Mouse (Mus musculus) limb, embryonic 13.5 days (tissue): ENCODE measurements around the gene Nckap5l. TPM values are rescaled to one million over a fixed set of nuclear protein-coding genes. Genes with fewer than 3 reads are reported as not detected.

Experiments
- ATAC-seq: fragments of 200-750 bp; cut with Nextera tagmentation; 2 replicates; pipeline ENCODE4 v1.8.0; 2017; ENCODE audit warnings: low read depth, moderate number of reproducible peaks, moderate TSS enrichment; ENCODE audit not compliant: low FRiP score
- H3K27ac ChIP-seq: fragments of 300-500 bp; sonication (generic); 2 replicates; pipeline ENCODE4 v1.5.1; 2015; ENCODE audit warnings: inconsistent platforms, mild to moderate bottlenecking, moderate library complexity
- H3K27me3 ChIP-seq: fragments of 300-500 bp; sonication (generic); 2 replicates; pipeline ENCODE4 v1.6.1; 2015; ENCODE audit warnings: mild to moderate bottlenecking, inconsistent platforms
- H3K36me3 ChIP-seq: fragments of 300-500 bp; sonication (generic); 2 replicates; pipeline ENCODE4 v1.6.1; 2015; ENCODE audit warnings: inconsistent platforms, mild to moderate bottlenecking, moderate library complexity
- H3K4me1 ChIP-seq: fragments of 300-500 bp; sonication (generic); 2 replicates; pipeline ENCODE4 v1.6.1; 2015; ENCODE audit warnings: inconsistent platforms
- H3K4me2 ChIP-seq: fragments of 300-500 bp; sonication (generic); replicated peaks from 2 replicates; pipeline ENCODE4 v1.6.1; 2015; ENCODE audit warnings: inconsistent platforms, mild to moderate bottlenecking, moderate library complexity
- H3K4me3 ChIP-seq: fragments of 300-500 bp; sonication (generic); 2 replicates; pipeline ENCODE4 v1.5.1; 2015; ENCODE audit warnings: moderate library complexity, mild to moderate bottlenecking, inconsistent platforms
- H3K9ac ChIP-seq: fragments of 300-500 bp; sonication (generic); 2 replicates; pipeline ENCODE4 v1.6.1; 2015; ENCODE audit warnings: mild to moderate bottlenecking, inconsistent platforms
- H3K9me3 ChIP-seq: fragments of 300-500 bp; sonication (generic); 2 replicates; pipeline ENCODE4 v1.6.1; 2016; ENCODE audit warnings: inconsistent platforms
- WGBS: fragments of 180-500 bp; shearing (Covaris S2); methylation state at CpG from one replicate; pipeline ENCODE4 v1.1.7; 2015; 5-methylcytosine and 5-hydroxymethylcytosine counted together
- polyA plus RNA-seq: library from polyadenylated mRNA; unstranded; fragments of >200 nt; fragmentation: Nextera tagmentation; extraction: Ambion mirVana; gene quantifications from 2 replicates; pipeline ENCODE4 v1.2.1, GENCODE M21; 2015

Gene Nckap5l
- polyA plus RNA-seq, 1 experiment from 2014 or later: 14.0 TPM

DNA sequence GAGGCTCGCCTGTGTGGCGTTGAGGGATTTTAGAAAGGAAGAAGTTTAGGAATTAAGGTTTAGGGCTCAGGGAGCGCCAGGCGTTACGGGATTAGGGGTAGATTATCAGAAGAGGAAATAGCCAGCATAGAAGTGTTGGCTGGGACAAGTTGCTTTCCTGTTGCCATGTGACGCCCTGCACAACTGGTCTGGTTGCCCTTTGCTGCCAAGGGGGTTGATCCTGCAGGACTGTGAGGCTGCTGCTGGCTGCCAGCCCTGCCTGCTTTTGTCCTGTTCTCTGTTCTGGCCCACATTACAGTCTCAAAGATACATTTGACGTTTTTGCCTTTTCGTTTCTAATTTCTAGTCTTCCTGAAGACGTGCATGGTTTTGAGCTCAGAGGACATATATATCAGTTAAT, 52.4 kb downstream of the Nckap5l start:
- no peak overlapping the region for H3K9ac ChIP-seq
- H3K4me1 ChIP-seq: peaks cover 4% of the 10 kb centered on the region; the same call in 1 of the 2 replicates
- H3K9me3 ChIP-seq: no peaks in the 10 kb centered on the region
- WGBS: 88% methylated on average over 9 of the region's 9 CpGs
- H3K4me2 ChIP-seq: no peak overlapping the region
- H3K27ac ChIP-seq: no peak overlapping the region
- peaks cover 86% of the 10 kb centered on the region for H3K36me3 ChIP-seq
- H3K27me3 ChIP-seq: no peaks in the 10 kb centered on the region
- ATAC-seq: no peak
- no peak overlapping the region for H3K4me3 ChIP-seq

GRCm38 (mm10) chr15:99403159-99403889, 54.2 kb downstream of the Nckap5l start:
- H3K4me1 ChIP-seq: peaks cover 20% of the 10 kb centered on the region
- no peak overlapping the region for H3K9ac ChIP-seq
- WGBS: 93% methylated on average over 12 of the region's 12 CpGs
- no peak overlapping the region for H3K4me3 ChIP-seq
- H3K4me2 ChIP-seq: no peak overlapping the region
- H3K36me3 ChIP-seq: peaks cover 71% of the 10 kb centered on the region
- no peaks in the 10 kb centered on the region for H3K27me3 ChIP-seq
- no peak for ATAC-seq
- H3K27ac ChIP-seq: no peak overlapping the region
- H3K9me3 ChIP-seq: no peaks in the 10 kb centered on the region

- Histone ChIP-seq H3K27me3 (no peaks in the 10 kb centered on the region), H3K4me2 (no peak overlapping the region), H3K9me3 (no peaks in the 10 kb centered on the region), H3K36me3 (peaks cover 43% of the 10 kb centered on the region), H3K9ac (no peak overlapping the region), H3K27ac (no peak overlapping the region), H3K4me3 (no peak overlapping the region), H3K4me1 (peaks cover 42% of the 10 kb centered on the region)
- ATAC-seq: no peak
- WGBS: 89% methylated on average over 6 of the region's 6 CpGs
Observed at GRCm38 (mm10) chr15:99400602-99401001, 56.9 kb downstream of the Nckap5l start.

DNA sequence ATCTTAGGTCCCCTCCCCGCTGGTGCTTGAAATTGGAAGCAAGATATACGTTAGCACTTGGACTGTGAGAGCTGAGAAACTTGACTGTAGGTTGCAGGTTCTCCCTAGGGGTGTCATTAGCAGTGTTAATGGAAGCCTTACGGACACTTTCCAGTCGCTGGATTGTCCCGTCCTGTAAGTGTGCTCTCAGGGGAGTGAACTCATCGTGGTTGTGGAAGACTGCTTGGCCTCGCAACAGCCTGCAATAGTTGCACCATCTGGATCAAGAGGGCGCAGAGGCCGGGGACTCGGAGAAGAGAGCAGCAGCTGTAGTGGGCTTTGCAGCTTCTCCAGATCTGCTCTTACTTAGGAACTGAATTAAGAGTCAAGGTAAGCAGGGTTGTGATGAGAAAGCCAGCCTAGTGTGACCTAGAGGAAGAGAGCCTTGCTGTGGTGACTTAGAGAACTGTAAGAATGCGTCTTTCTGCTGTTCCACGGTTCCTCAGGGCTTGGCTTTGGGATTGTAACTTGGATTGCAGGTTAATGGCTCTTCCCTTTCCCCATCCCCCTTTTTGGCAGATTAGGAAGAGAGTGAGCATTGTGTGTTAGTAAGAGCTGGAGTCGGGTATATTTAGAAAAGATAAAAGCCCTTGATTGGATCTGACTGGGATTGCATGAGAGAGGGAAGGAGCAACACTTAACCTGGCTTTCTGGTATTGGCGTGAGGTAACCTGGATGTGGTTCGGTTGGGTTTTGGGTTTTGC, 57.9 kb downstream of the Nckap5l start:
- Histone ChIP-seq H3K27ac (peak overlapping the region; percentile 17; the same call in 1 of the 2 replicates), H3K36me3 (peaks cover 34% of the 10 kb centered on the region)

GRCm38 (mm10) chr15:99397622-99398021, 59.9 kb downstream of the Nckap5l start:
- H3K4me1 ChIP-seq: peaks cover 62% of the 10 kb centered on the region
- 92% methylated on average over 2 of the region's 2 CpGs for WGBS

More for the DNA sequence above, 57.9 kb downstream of the Nckap5l start:
- peak overlapping the region; percentile 11; the same call in 1 of the 2 replicates for H3K4me2 ChIP-seq
- 61% methylated on average over 15 of the region's 15 CpGs for WGBS
- peaks cover 52% of the 10 kb centered on the region for H3K4me1 ChIP-seq
- no peaks in the 10 kb centered on the region for H3K9me3 ChIP-seq
- H3K27me3 ChIP-seq: no peaks in the 10 kb centered on the region
- H3K9ac ChIP-seq: no peak overlapping the region
- no peak overlapping the region for H3K4me3 ChIP-seq
- ATAC-seq: no peak

GRCm38 (mm10) chr15:99396875-99397274, 60.7 kb downstream of the Nckap5l start:
- H3K9ac ChIP-seq: 0 out of 2 replicates have a peak overlapping the region, but pooled peaks have one; percentile 8
- peaks cover 66% of the 10 kb centered on the region for H3K4me1 ChIP-seq
- no peak for ATAC-seq
- no peak overlapping the region for H3K4me3 ChIP-seq
- 83% methylated on average over 4 of the region's 4 CpGs for WGBS
- H3K9me3 ChIP-seq: no peaks in the 10 kb centered on the region
- no peak overlapping the region for H3K27ac ChIP-seq
- H3K27me3 ChIP-seq: no peaks in the 10 kb centered on the region
- H3K36me3 ChIP-seq: peaks cover 6% of the 10 kb centered on the region
- H3K4me2 ChIP-seq: no peak overlapping the region

More at GRCm38 (mm10) chr15:99397622-99398021, 59.9 kb downstream of the Nckap5l start:
- Histone ChIP-seq H3K4me3 (no peak overlapping the region), H3K36me3 (peaks cover 14% of the 10 kb centered on the region), H3K27me3 (no peaks in the 10 kb centered on the region), H3K9ac (no peak overlapping the region), H3K9me3 (no peaks in the 10 kb centered on the region), H3K4me2 (no peak overlapping the region), H3K27ac (no peak overlapping the region)
- no peak for ATAC-seq

GRCm38 (mm10) chr15:99396462-99396861, 61.1 kb downstream of the Nckap5l start:
- Histone ChIP-seq H3K27me3 (no peaks in the 10 kb centered on the region), H3K9me3 (no peaks in the 10 kb centered on the region), H3K36me3 (peaks cover 6% of the 10 kb centered on the region; the same call in 1 of the 2 replicates), H3K27ac (no peak overlapping the region), H3K4me2 (no peak overlapping the region), H3K4me3 (no peak overlapping the region), H3K4me1 (peaks cover 67% of the 10 kb centered on the region), H3K9ac (0 out of 2 replicates have a peak overlapping the region, but pooled peaks have one; percentile 8)
- ATAC-seq: no peak
- 90% methylated on average over 1 of the region's 1 CpGs for WGBS

DNA sequence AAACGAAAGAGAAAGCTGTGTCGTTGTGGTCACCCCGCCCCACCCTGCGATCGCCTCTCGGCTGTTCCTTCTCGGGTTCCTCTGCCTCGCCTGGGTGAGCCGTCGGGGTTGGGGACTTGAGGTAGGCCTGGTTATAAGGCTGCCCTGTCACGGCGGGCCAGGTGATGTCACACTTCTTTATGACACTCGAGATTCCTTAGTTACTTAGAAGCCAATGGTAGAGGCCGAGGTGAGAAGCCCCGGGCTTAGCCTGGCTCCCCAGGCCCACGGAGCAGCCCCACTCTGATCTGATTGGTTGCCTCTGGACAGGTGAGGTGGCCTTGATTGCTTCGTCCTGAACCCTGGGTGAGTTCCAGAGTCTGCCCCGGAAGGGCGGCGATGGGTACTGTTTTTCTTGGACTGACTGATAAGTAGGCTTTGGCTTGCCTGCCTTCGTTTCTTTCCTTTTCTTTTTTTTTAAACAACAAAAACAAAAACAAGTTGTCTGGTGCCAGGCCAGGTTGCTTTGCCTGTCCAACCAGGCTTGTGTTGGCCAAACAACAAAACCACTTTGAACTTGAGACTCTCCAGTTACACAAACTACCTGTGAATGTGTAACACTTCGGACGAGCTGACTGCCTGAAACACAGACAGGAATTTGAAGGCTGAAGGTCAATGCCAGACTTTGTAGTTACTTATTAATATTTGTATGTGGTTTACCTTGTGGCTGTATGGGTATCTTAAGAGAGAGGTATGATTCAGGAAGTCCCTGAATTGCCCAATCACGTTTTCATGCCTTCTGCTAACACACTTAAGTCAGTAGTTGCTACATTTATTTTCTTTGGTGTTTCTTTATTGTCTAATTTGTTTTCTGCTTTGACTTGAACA, 63.9 kb downstream of the Nckap5l start:
- Histone ChIP-seq H3K27ac (peak overlapping the region; percentile 92), H3K4me2 (peak overlapping the region; percentile 98), H3K4me3 (peak overlapping the region; percentile 85), H3K4me1 (peaks cover 50% of the 10 kb centered on the region), H3K27me3 (no peaks in the 10 kb centered on the region), H3K9ac (peak overlapping the region; percentile 95), H3K9me3 (no peaks in the 10 kb centered on the region), H3K36me3 (no peaks in the 10 kb centered on the region)
- ATAC-seq: 0 out of 2 replicates have a peak, but pooled peaks have one; percentile 1
- WGBS: 7% methylated on average over 24 of the region's 24 CpGs

DNA sequence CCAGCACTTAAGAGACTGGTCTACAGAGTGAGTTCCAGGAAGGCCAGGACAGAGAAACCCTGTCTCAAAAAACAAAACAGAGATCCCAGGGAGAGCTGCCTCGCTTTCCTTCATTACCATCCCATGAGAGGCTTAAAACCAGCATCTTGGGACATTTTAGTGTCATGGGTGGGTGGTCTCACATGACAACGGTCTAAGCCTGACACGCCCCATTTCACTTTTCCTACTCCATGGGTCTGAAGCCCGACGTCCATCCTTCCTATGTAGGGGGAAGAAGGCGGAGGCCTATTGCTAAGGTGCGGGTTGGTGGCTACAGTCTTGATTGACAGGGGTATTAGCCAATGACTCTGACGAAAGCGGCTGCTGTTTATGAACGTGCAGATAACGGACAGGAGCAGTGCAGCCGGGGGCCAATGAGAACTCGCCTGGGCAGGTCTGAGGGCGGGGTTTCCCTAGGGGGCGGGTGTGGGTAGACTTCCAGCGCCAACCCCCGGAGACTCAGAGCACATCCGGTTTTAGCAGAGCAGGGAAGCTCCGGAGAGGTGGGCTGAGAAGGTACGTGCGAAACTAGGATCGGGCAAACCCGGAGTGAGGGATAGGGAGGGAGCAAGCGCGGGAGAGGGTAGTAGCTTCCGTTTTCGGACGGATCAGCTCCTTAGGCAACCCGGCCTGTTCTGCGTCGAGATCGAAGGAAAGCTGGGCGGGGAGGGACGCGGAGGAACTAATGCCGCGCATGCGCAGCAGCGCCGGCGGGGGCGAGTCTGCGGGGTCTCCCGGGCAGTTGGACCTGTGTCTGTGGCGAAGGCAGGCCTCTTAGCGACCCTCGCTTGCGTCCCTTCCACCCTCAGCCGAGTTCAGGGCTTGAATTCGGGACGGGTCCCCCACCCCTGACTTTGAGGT, 64.8 kb downstream of the Nckap5l start, which contains the start of gene Tmbim6:
Gene Tmbim6, plus strand, starts transcription at position 397 of the 900 bp plus-strand sequence.
- H3K27ac ChIP-seq: peak within 1 kb of the TSS; percentile 92
- peak; percentile 100 for ATAC-seq

GRCm38 (mm10) chr15:99391975-99392374, 65.6 kb downstream of the Nckap5l start:
- H3K27ac ChIP-seq: peak overlapping the region; percentile 44; the same call in 1 of the 2 replicates
- H3K9me3 ChIP-seq: no peaks in the 10 kb centered on the region
- H3K4me3 ChIP-seq: peak overlapping the region; percentile 85
- H3K4me2 ChIP-seq: peak overlapping the region; percentile 65
- no peak for ATAC-seq
- peak overlapping the region; percentile 59 for H3K9ac ChIP-seq
- 78% methylated on average over 6 of the region's 6 CpGs for WGBS
- peaks cover 38% of the 10 kb centered on the region for H3K4me1 ChIP-seq
- no peaks in the 10 kb centered on the region for H3K27me3 ChIP-seq
- no peaks in the 10 kb centered on the region for H3K36me3 ChIP-seq

More for the DNA sequence above, 64.8 kb downstream of the Nckap5l start, which contains the start of gene Tmbim6:
- no peaks in the 10 kb centered on the region for H3K36me3 ChIP-seq
- H3K4me1 ChIP-seq: peaks cover 42% of the 10 kb centered on the region
- peak within 1 kb of the TSS; percentile 95 for H3K9ac ChIP-seq
- H3K4me2 ChIP-seq: peak within 1 kb of the TSS; percentile 98
- no peaks in the 10 kb centered on the region for H3K27me3 ChIP-seq
- under 1% methylated on average over 51 of the region's 51 CpGs for WGBS
- H3K9me3 ChIP-seq: no peaks in the 10 kb centered on the region
- peak within 1 kb of the TSS; percentile 85 for H3K4me3 ChIP-seq
